Mouse (Mus musculus) spleen, adult 2 months (tissue): ENCODE measurements around the gene Mrpl38.

Experiments used
- CTCF ChIP-seq: fragments of 200-500 bp; IDR thresholded peaks from 2 replicates; pipeline ENCODE4 v1.5.1; 2011; ENCODE audit warnings: mild to moderate bottlenecking, inconsistent platforms; ENCODE audit not compliant: insufficient read depth, insufficient read length, insufficient replicate concordance; ENCODE audit errors: extremely low read depth
- POLR2A ChIP-seq: fragments of 200-500 bp; IDR thresholded peaks from 2 replicates; pipeline ENCODE4 v1.6.1; 2011; ENCODE audit warnings: low read depth, low read length, inconsistent platforms

- peak; percentile 94 for TF ChIP-seq CTCF
- TF ChIP-seq POLR2A, result peak; percentile 48
These were observed 51.2 kb downstream of the Mrpl38 start for GRCm38 (mm10) chr11:116087194-116088130.
